Mouse (Mus musculus) heart, embryonic 16.5 days (tissue): ENCODE results near the gene Pskh1. TPM values are rescaled to one million over a fixed set of nuclear protein-coding genes. Genes with fewer than 3 reads are reported as not detected.
A peak's percentile ranks its signal among the peaks of the same experiment; 100 is the strongest.

Experiments used
- ATAC-seq: fragments of 200-750 bp; cut with Nextera tagmentation; replicated peaks from 2 replicates; pipeline ENCODE4 v1.8.0; 2017; ENCODE audit warnings: moderate number of reproducible peaks; ENCODE audit not compliant: insufficient read depth, low FRiP score; ENCODE audit errors: extremely low read depth
- H3K27ac ChIP-seq: fragments of 300-500 bp; sonication (generic); 2 replicates; pipeline ENCODE4 v1.5.1; 2014; ENCODE audit warnings: mild to moderate bottlenecking, low read length, control low read depth, moderate library complexity
- H3K27me3 ChIP-seq: fragments of 300-500 bp; sonication (generic); 2 replicates; pipeline ENCODE4 v1.6.1; 2014; ENCODE audit warnings: low read length, mixed read lengths; ENCODE audit not compliant: control insufficient read depth, insufficient read depth
- H3K36me3 ChIP-seq: fragments of 300-500 bp; sonication (generic); 2 replicates; pipeline ENCODE4 v1.6.1; 2014; ENCODE audit not compliant: control insufficient read depth, insufficient read depth
- H3K4me1 ChIP-seq: fragments of 300-500 bp; sonication (generic); 2 replicates; pipeline ENCODE4 v1.6.1; 2014; ENCODE audit warnings: low read length, mixed read lengths; ENCODE audit not compliant: control insufficient read depth, insufficient read depth
- H3K4me2 ChIP-seq: fragments of 300-500 bp; sonication (generic); 2 replicates; pipeline ENCODE4 v1.6.1; 2014; ENCODE audit warnings: low read depth, mild to moderate bottlenecking, control low read depth, low read length
- H3K4me3 ChIP-seq: fragments of 300-500 bp; sonication (generic); 2 replicates; pipeline ENCODE4 v1.5.1; 2014; ENCODE audit warnings: mild to moderate bottlenecking, control low read depth, low read length
- H3K9ac ChIP-seq: fragments of 300-500 bp; sonication (generic); 2 replicates; pipeline ENCODE4 v1.6.1; 2014; ENCODE audit warnings: low read length, control low read depth
- H3K9me3 ChIP-seq: fragments of 300-500 bp; sonication (generic); replicated peaks from 2 replicates; pipeline ENCODE4 v1.6.1; 2016; ENCODE audit warnings: low read length; ENCODE audit not compliant: control insufficient read depth
- WGBS: fragments of 180-500 bp; shearing (Covaris S2); extraction: QIAGEN DNeasy Blood & Tissue Kit; methylation state at CpG from one replicate; pipeline ENCODE4 v1.1.7; 2014; 5-methylcytosine and 5-hydroxymethylcytosine counted together
- polyA plus RNA-seq: library from polyadenylated mRNA; unstranded; fragments of >200 nt; fragmentation: Nextera tagmentation; extraction: Ambion mirVana; gene quantifications from 2 replicates; pipeline ENCODE4 v1.2.1, GENCODE M21; 2015

Gene Pskh1
- polyA plus RNA-seq, 1 experiment from 2014 or later = 22.8 TPM

DNA sequence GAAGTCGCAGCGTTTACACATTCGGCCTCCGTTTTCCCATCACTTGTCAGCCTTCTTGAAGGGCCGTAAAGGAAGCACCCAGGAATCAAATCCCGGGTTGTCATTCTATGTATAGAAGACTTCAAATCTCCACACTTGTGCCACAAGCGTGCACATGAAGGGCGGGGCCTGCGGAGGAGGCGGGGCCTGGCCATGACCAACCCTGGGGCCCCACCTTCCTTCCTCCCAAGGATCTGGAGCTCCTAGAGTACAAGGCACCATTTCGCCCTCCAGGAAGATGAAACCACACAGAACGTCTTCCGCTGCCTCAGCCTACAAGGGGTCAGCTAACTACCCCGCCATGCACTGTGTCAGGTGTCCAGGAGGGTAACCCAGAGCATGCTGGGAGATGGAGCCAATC lies 60.9 kb downstream of the Pskh1 start:
- Histone ChIP-seq H3K9me3 (no peaks in the 10 kb centered on the region), H3K4me3 (no peak overlapping the region), H3K9ac (no peak overlapping the region), H3K4me1 (peaks cover 43% of the 10 kb centered on the region), H3K4me2 (no peak overlapping the region), H3K36me3 (peaks cover 6% of the 10 kb centered on the region), H3K27ac (no peak overlapping the region), H3K27me3 (no peaks in the 10 kb centered on the region)
- ATAC-seq = no peak
- WGBS = 78% methylated on average over 14 of the region's 14 CpGs

DNA sequence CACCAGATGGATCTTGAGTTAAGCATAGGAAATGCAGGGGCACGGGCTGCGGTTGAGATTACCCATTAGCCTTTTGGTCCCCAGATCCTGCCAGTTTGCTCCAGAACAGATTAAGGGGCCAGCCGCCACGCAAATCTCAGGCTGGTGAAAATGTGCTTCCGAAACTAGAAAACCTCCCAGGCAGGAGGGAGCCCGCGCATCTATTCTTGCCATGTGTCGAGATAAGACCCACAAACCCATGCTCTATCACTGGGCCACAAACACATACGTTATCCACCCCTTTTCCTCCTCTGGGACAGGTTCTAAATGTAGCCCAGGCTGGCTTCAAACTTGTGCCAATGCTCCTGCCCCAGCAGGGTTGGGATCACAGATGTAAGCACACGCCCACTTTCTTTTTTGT lies 61.3 kb downstream of the Pskh1 start:
- no peak overlapping the region for H3K4me2 ChIP-seq
- no peaks in the 10 kb centered on the region for H3K27me3 ChIP-seq
- H3K9me3 ChIP-seq = no peaks in the 10 kb centered on the region
- H3K4me3 ChIP-seq = no peak overlapping the region
- peaks cover 46% of the 10 kb centered on the region for H3K4me1 ChIP-seq
- 69% methylated on average over 10 of the region's 10 CpGs for WGBS
- no peak overlapping the region for H3K27ac ChIP-seq
- peaks cover 6% of the 10 kb centered on the region for H3K36me3 ChIP-seq
- no peak overlapping the region for H3K9ac ChIP-seq
- ATAC-seq = no peak

DNA sequence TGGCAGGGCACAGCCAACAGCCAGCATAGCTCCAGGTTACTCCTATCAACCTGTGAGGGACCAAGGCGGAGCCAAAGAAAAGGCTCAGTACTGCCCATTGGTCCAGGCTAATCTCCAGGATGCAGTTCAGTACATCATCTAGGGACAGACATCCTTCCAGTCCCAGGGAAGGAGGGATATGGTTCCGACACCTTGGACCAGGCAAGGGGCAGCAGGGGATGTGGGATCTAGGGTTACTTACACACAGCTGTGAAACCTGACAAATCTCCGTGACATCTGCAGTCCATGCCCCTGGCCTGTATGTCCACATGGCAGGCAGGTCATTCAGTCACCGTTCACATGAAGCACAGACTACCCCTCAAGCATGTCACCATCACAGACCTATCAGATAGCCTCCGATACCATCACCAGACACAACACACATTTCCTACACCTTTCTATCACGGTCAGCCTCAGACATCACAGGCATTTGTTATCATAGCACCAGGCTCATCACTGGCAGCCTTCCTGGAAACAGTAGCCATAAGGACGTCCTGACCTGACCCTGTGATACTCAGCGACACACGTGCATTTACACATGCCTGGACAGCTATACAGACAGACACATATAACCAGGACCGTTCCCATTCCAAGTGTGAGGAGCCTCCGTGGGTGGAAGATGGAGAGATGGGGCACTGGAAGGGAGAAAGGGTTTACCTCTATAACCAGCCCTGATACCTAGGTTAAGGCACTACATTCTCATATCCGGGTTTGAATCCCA lies 64.4 kb downstream of the Pskh1 start:
- H3K27ac ChIP-seq = no peak overlapping the region; the same call in 1 of the 2 replicates
- no peak for ATAC-seq
- H3K36me3 ChIP-seq = peaks cover 6% of the 10 kb centered on the region; the same call in 1 of the 2 replicates
- no peaks in the 10 kb centered on the region for H3K27me3 ChIP-seq
- WGBS = 37% methylated on average over 12 of the region's 12 CpGs
- peak overlapping the region; percentile 70 for H3K4me2 ChIP-seq
- peak overlapping the region; percentile 96 for H3K9ac ChIP-seq
- peaks cover 48% of the 10 kb centered on the region for H3K4me1 ChIP-seq
- peak overlapping the region; percentile 86 for H3K4me3 ChIP-seq
- no peaks in the 10 kb centered on the region for H3K9me3 ChIP-seq

DNA sequence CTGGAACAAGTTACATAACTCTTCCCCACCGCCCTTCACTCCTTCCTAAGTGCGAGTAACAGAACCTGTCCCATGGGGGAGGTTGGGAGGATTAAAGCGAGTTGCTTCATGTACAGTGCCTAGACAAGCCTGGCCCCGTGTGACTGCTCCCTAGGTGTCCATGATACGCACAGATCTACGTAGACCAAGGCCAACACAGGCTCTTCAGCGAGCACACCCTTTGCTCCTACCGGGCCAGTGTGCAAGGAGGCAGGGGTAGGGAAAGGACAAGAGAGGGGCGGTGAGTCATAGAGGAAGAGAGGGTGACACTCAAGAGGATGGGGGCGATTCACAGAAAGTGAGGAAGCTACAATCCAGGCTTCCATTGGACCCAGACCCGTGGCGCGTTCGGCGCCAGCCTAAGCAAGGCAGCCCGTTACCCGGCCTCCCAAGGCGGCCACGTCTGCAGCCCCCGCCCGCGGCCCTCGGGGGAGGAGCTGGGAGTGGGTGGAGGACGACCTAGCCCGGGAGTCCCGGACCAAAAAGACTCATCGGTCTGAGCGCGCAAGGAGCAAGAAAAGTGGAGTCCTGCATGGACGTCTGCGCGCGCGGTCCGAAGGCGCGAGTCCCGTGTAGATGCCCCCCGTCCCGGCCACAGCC lies 65.1 kb downstream of the Pskh1 start:
- H3K4me3 ChIP-seq = peak overlapping the region; percentile 86
- H3K27me3 ChIP-seq = no peaks in the 10 kb centered on the region
- peak overlapping the region; percentile 96 for H3K9ac ChIP-seq
- H3K4me2 ChIP-seq = peak overlapping the region; percentile 70
- H3K9me3 ChIP-seq = no peaks in the 10 kb centered on the region
- peaks cover 48% of the 10 kb centered on the region for H3K4me1 ChIP-seq
- ATAC-seq = peak; percentile 64
- peak overlapping the region; percentile 93 for H3K27ac ChIP-seq
- 1% methylated on average over 40 of the region's 40 CpGs for WGBS
- peaks cover under 1% of the 10 kb centered on the region; the same call in 1 of the 2 replicates for H3K36me3 ChIP-seq

DNA sequence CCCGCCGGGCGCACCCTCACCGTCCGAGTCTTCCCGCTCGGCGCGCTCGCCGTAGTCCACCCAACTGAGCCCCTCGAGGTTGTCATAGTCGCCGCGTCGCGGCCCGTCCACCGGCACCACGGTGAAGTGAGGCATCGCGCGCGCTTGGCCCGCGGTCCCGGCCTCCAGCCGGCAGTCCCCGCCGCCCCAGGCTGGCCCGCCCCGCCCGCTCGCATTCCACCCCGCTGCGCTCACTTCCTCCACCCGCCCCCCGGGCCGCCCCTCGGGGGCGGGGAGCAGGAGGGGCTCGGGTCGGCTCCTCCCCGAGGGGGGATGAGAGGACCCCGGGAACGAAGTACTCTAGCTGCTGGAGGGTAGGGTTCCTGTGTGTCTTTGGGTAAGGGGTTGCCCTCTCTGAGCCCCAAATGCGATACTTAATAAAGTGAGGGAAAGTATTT lies 65.7 kb downstream of the Pskh1 start, which contains the start of gene Slc12a4:
TSS of gene Slc12a4 (minus strand) at position 193 of the 437 bp plus-strand sequence.
- under 1% methylated on average over 47 of the region's 47 CpGs for WGBS
- H3K4me3 ChIP-seq = peak within 1 kb of the TSS; percentile 86
- H3K4me2 ChIP-seq = peak within 1 kb of the TSS; percentile 70
- H3K4me1 ChIP-seq = peaks cover 48% of the 10 kb centered on the region
- H3K9ac ChIP-seq = peak within 1 kb of the TSS; percentile 96
- no peaks in the 10 kb centered on the region for H3K9me3 ChIP-seq
- no peaks in the 10 kb centered on the region for H3K36me3 ChIP-seq
- no peaks in the 10 kb centered on the region for H3K27me3 ChIP-seq
- peak within 1 kb of the TSS; percentile 93 for H3K27ac ChIP-seq
- peak; percentile 91 for ATAC-seq

DNA sequence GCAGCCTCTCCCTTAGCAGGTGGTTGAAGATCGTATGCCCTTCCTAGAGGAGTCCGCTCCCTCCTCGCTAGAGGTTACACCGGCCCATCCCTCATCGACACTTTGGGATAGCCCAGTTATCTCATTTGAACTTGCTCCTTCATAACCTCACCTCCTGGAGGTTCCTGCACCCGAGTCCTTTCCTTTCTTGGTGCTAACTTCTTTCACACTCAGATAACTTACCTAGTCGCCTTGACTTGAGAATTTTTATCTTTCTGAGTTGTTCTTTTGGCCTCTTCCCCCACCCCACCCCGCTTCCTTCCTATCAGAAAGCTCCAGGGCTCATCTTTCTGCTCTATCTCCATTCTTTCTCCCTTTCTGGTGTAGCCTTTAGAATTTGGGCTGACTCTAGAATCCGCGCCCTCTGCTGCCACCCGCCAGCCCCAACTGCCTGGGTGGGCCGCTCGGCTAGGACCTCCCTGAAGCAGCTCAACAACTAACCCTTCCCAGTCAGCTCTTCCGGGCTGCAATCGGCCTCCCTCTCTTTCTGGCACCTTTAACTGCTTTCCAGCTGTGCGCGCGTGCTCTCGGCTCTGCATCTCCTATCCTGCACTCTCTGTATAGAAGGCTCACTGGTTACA lies 66.6 kb downstream of the Pskh1 start:
- peak overlapping the region; percentile 70 for H3K4me2 ChIP-seq
- H3K36me3 ChIP-seq = no peaks in the 10 kb centered on the region
- H3K27ac ChIP-seq = peak overlapping the region; percentile 93
- ATAC-seq = 0 out of 2 replicates have a peak, but pooled peaks have one; percentile 4
- H3K4me1 ChIP-seq = peaks cover 44% of the 10 kb centered on the region
- 10% methylated on average over 19 of the region's 19 CpGs for WGBS
- peak overlapping the region; percentile 86 for H3K4me3 ChIP-seq
- H3K9ac ChIP-seq = peak overlapping the region; percentile 1; the same call in 1 of the 2 replicates
- H3K9me3 ChIP-seq = no peaks in the 10 kb centered on the region
- no peaks in the 10 kb centered on the region for H3K27me3 ChIP-seq

DNA sequence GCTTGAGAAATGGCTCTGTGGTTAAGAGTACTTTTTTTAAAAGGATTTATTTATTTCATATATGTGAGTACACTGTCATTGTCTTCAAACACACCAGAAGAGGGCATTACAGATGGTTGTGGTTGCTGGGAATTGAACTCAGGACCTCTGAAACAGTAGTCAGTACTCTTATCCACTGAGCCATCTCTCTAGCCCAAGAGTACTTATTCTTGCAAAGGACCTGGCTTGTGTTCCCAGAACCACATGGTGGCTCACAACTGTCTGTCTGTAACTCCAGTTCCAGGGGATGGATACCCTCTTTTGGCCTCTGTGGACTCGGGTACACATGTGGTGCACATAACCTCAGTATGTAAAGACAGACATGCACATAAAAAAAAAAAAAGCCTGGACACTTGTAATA lies 69.1 kb downstream of the Pskh1 start:
- Histone ChIP-seq H3K27ac (no peak overlapping the region), H3K4me1 (peaks cover 26% of the 10 kb centered on the region), H3K4me3 (no peak overlapping the region), H3K36me3 (no peaks in the 10 kb centered on the region), H3K27me3 (no peaks in the 10 kb centered on the region), H3K9me3 (no peaks in the 10 kb centered on the region), H3K4me2 (no peak overlapping the region), H3K9ac (no peak overlapping the region)
- 79% methylated on average over 1 of the region's 1 CpGs for WGBS
- no peak for ATAC-seq

DNA sequence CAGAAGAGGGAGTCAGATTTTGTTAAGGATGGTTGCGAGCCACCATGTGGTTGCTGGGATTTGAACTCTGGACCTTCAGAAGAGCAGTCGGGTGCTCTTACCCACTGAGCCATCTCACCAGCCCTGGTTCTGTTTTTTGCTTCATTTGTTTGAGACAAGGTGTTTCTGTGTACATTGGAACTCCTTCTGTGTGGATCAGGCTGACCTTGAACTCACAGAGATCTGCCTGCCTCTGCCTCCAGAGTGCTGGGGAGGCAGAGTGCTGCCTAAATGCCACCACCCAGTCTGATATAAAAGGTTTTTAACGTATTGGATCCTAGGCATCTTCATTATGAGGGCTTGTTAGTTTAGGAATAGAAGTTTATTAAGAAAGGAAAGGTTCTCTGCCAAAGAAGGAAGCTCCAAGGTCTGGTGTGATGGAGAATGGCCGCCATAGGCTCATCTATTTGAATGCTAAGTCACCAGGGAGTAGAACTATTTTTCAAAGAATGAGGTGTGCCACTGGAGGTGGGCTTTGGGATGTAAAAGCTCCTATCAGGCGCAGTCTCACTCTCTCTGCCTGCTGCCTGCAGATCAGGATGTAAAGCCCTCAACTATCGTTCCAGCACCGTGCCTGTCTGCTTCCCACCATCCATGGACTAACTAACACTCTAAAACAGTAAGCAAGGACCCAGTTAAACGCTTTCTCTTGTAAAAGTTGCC lies 70.9 kb downstream of the Pskh1 start:
- no peak for ATAC-seq

More for the DNA sequence above, 70.9 kb downstream of the Pskh1 start:
- Histone ChIP-seq H3K9ac (no peak overlapping the region), H3K4me2 (no peak overlapping the region), H3K27ac (no peak overlapping the region), H3K36me3 (no peaks in the 10 kb centered on the region), H3K27me3 (no peaks in the 10 kb centered on the region), H3K9me3 (no peaks in the 10 kb centered on the region), H3K4me1 (peaks cover 19% of the 10 kb centered on the region), H3K4me3 (no peak overlapping the region)
- 78% methylated on average over 8 of the region's 8 CpGs for WGBS
